Comparison of ENCODE assay signal across 8 mouse cellular contexts in genomic region chr15:98145559-98146181, GRCm38 (mm10). TPM values are rescaled to one million over a fixed set of nuclear protein-coding genes. Genes with fewer than 3 reads are reported as not detected.
DNase-seq lines count a peak whose midpoint lies in the region; ATAC-seq and TF ChIP-seq lines count a peak whose summit lies in the region.

No protein-coding gene starts in this region.

- no peak for TF ChIP-seq CTCF in cortical plate, adult 2 months (IDR thresholded peaks at IDR 0.05; ENCODE audit: extremely low read depth, insufficient read depth, low read length)

- peak overlapping the region; percentile 30; the same call in 1 of the 2 replicates for H3K27ac ChIP-seq in cortical plate, adult 2 months (ENCODE audit: insufficient read depth, low read length)

- H3K4me3 ChIP-seq in cortical plate, adult 2 months (ENCODE audit: insufficient read depth, low read length), result peak overlapping the region; percentile 38

- peak; percentile 53; the same call in 1 of the 2 replicates for TF ChIP-seq POLR2A in cortical plate, adult 2 months (IDR thresholded peaks at IDR 0.05; ENCODE audit: extremely low read depth, insufficient read depth, low read length)

- peak; percentile 92 for ATAC-seq in activated CD4-positive, CD25-positive, alpha-beta regulatory T cell, adult 4 months
- peak; percentile 97 for ATAC-seq in megakaryocyte progenitor cell, adult 5-6 weeks (replicated peaks; ENCODE audit: poor library complexity)

- peaks cover 2% of the 10 kb centered on the region; the same call in 1 of the 2 replicates for H3K4me1 ChIP-seq in cortical plate, adult 2 months (ENCODE audit: control insufficient read depth, insufficient read depth, low read length)

- DNase-seq in gastrocnemius, adult 8-10 months (ENCODE audit: low spot score in 2 of 2), result peak; percentile 87 to 92
- DNase-seq in induced T-regulatory cell, adult 2 months (ENCODE audit: low read depth), result peak; percentile 95
- DNase-seq in left cerebral cortex, adult 9 months (ENCODE audit: low spot score in 2 of 2), result peak; percentile 78 to 94
- DNase-seq in right cerebral cortex, postnatal 14 days, result peak; percentile 98
- DNase-seq in urinary bladder, postnatal 36 days (ENCODE audit: low spot score in 2 of 2), result peak; percentile 83 to 92

RNA-seq across cellular contexts. Expression of gene Asb8, which starts 19.8 kb away (rescaled TPM):
- 10 to 100 TPM; 36.6 to 43.2 TPM for polyA plus RNA-seq in activated CD4-positive, CD25-positive, alpha-beta regulatory T cell, adult 4 months (2017; shearing (Covaris generic))
- polyA plus RNA-seq in cortical plate, adult 2 months (2012; rRNA removed), result 66.5 and 69.5 TPM in 2 replicates
- total RNA-seq in gastrocnemius, adult 8-10 months (2022), result 100 to 1,000 TPM; 123 to 141 (median 129) TPM
- total RNA-seq in megakaryocyte progenitor cell, adult 5-6 weeks (2015), result 28.4 and 28.8 TPM in 2 replicates
- total RNA-seq in megakaryocyte progenitor cell, adult 5-6 weeks (2017), result 25.3 and 27.6 TPM in 2 replicates

RNA-seq across cellular contexts. Expression of gene Ccdc184, which starts 21.3 kb away (rescaled TPM):
- polyA plus RNA-seq in activated CD4-positive, CD25-positive, alpha-beta regulatory T cell, adult 4 months (2017; shearing (Covaris generic)), result under 1 TPM in 1 of 2 experiments, not detected in 1; 0.25 TPM
- polyA plus RNA-seq in cortical plate, adult 2 months (2012; rRNA removed), result 22.6 and 23.0 TPM in 2 replicates
- total RNA-seq in gastrocnemius, adult 8-10 months (2022), result not detected
- total RNA-seq in megakaryocyte progenitor cell, adult 5-6 weeks (2015), result not detected in 2 replicates
- total RNA-seq in megakaryocyte progenitor cell, adult 5-6 weeks (2017), result not detected in 2 replicates

RNA-seq across cellular contexts. Expression of gene Olfr288, which starts 49.7 kb away (rescaled TPM):
- not detected for polyA plus RNA-seq in activated CD4-positive, CD25-positive, alpha-beta regulatory T cell, adult 4 months (2017; shearing (Covaris generic))
- polyA plus RNA-seq in cortical plate, adult 2 months (2012; rRNA removed), result 0.42 and 0.46 TPM in 2 replicates
- not detected for total RNA-seq in gastrocnemius, adult 8-10 months (2022)
- not detected in 2 replicates for total RNA-seq in megakaryocyte progenitor cell, adult 5-6 weeks (2015)
- total RNA-seq in megakaryocyte progenitor cell, adult 5-6 weeks (2017), result not detected in 2 replicates

RNA-seq across cellular contexts. Expression of gene Senp1, which starts 52.1 kb away (rescaled TPM):
- 10 to 100 TPM; 27.5 to 31.6 TPM for polyA plus RNA-seq in activated CD4-positive, CD25-positive, alpha-beta regulatory T cell, adult 4 months (2017; shearing (Covaris generic))
- 10.3 and 10.6 TPM in 2 replicates for polyA plus RNA-seq in cortical plate, adult 2 months (2012; rRNA removed)
- total RNA-seq in gastrocnemius, adult 8-10 months (2022), result 1 to 10 TPM; 7.2 to 10.0 (median 8.5) TPM
- total RNA-seq in megakaryocyte progenitor cell, adult 5-6 weeks (2015), result 55.1 and 60.2 TPM in 2 replicates
- 53.0 and 57.6 TPM in 2 replicates for total RNA-seq in megakaryocyte progenitor cell, adult 5-6 weeks (2017)

RNA-seq across cellular contexts. Expression of gene Pfkm, which starts 53.3 kb away (rescaled TPM):
- 1 to 10 TPM; 5.0 to 6.8 TPM for polyA plus RNA-seq in activated CD4-positive, CD25-positive, alpha-beta regulatory T cell, adult 4 months (2017; shearing (Covaris generic))
- 391 and 405 TPM in 2 replicates for polyA plus RNA-seq in cortical plate, adult 2 months (2012; rRNA removed)
- 1,000 to 10,000 TPM; 2,927 to 3,255 (median 3,175) TPM for total RNA-seq in gastrocnemius, adult 8-10 months (2022)
- 5.4 and 5.9 TPM in 2 replicates for total RNA-seq in megakaryocyte progenitor cell, adult 5-6 weeks (2015)
- 14.1 and 20.0 TPM in 2 replicates for total RNA-seq in megakaryocyte progenitor cell, adult 5-6 weeks (2017)

Comparison
In these comparisons a context has a peak if more than half of its experiments do, and no peak if none do; other contexts are left out.
1. Peak in every context shown above with its lines: DNase-seq, ATAC-seq, H3K4me3 ChIP-seq and H3K27ac ChIP-seq.
2. RNA of gene Asb8, which starts 19.8 kb away (total RNA-seq): 123 to 141 TPM in gastrocnemius, adult 8-10 months; 25.3 to 28.8 TPM in megakaryocyte progenitor cell, adult 5-6 weeks; every median in the first group is over 4 times any median in the second.